Comparison of ENCODE assay signal across 19 mouse cellular contexts in genomic region chr10:69221955-69222354, GRCm38 (mm10). TPM values are rescaled to one million over a fixed set of nuclear protein-coding genes. Genes with fewer than 3 reads are reported as not detected.
DNase-seq lines count a peak whose midpoint lies in the region; ATAC-seq and TF ChIP-seq lines count a peak whose summit lies in the region.
"Had no signal": no experiment of that assay in that cellular context is flagged by ENCODE, and none has a peak within 500 bp of the region (broad histone marks: within the 10 kb centered on the region; RNA-seq: fewer than 3 reads in every experiment).

No protein-coding gene starts in this region.

- H3K9me3 ChIP-seq in heart, embryonic 15.5 days (replicated peaks): no peaks in the 10 kb centered on the region
- H3K9me3 ChIP-seq in liver, postnatal 0 days (ENCODE audit: low read length): no peaks in the 10 kb centered on the region
- H3K9me3 ChIP-seq: embryonic facial prominence, embryonic 15.5 days; forebrain, embryonic 12.5 days; midbrain, embryonic 15.5 days had no signal

- H3K4me2 ChIP-seq in heart, embryonic 15.5 days: 0 out of 2 replicates have a peak overlapping the region, but pooled peaks have one; percentile 12
- peak overlapping the region; percentile 27; the same call in 1 of the 2 replicates for H3K4me2 ChIP-seq in liver, postnatal 0 days (ENCODE audit: low read depth, low read length)
- H3K4me2 ChIP-seq: embryonic facial prominence, embryonic 15.5 days; forebrain, embryonic 12.5 days; midbrain, embryonic 15.5 days had no signal

- no peak overlapping the region for H3K9ac ChIP-seq in heart, embryonic 15.5 days
- no peak overlapping the region for H3K9ac ChIP-seq in liver, postnatal 0 days (replicated peaks)
- H3K9ac ChIP-seq: embryonic facial prominence, embryonic 15.5 days; forebrain, embryonic 12.5 days; midbrain, embryonic 15.5 days had no signal

- H3K36me3 ChIP-seq in heart, embryonic 15.5 days: peaks cover 10% of the 10 kb centered on the region; the same call in 1 of the 2 replicates
- peaks cover 19% of the 10 kb centered on the region for H3K36me3 ChIP-seq in liver, postnatal 0 days (replicated peaks; ENCODE audit: insufficient read depth, low read length)

- peak; percentile 64 to 67 for DNase-seq in spleen, postnatal 36 days (ENCODE audit: low spot score in 2 of 2)
- DNase-seq in spleen, adult 12 weeks (ENCODE audit: low spot score): no peak
- no peak for DNase-seq in liver, postnatal 0 days
- DNase-seq in adipocyte (ENCODE audit: low spot score): no peak
- no peak for DNase-seq in adrenal gland, postnatal 4 days (ENCODE audit: low spot score in 2 of 2)
- DNase-seq in thymus, postnatal 14 days: no peak
- DNase-seq: cerebellum, adult 18-20 months; gastrocnemius, postnatal 36 days; kidney, adult 11 months; kidney, postnatal 4 days; lung, postnatal 36 days; right cerebral cortex, postnatal 25 days; thymus, adult 18-20 months had no signal

- H3K4me1 ChIP-seq in heart, embryonic 15.5 days (replicated peaks): peaks cover 40% of the 10 kb centered on the region
- peaks cover 43% of the 10 kb centered on the region for H3K4me1 ChIP-seq in liver, postnatal 0 days (ENCODE audit: insufficient read depth)
- H3K4me1 ChIP-seq: forebrain, embryonic 12.5 days; midbrain, embryonic 15.5 days had no signal

- peak; percentile 41; the same call in 1 of the 2 replicates for ATAC-seq in heart, embryonic 15.5 days (replicated peaks; ENCODE audit: insufficient number of reproducible peaks, insufficient read depth, low FRiP score, low read depth)
- 0 out of 2 replicates have a peak, but pooled peaks have one; percentile 9 for ATAC-seq in liver, postnatal 0 days
- ATAC-seq: hindbrain, embryonic 16.5 days; midbrain, embryonic 15.5 days; Patski had no signal

- no peaks in the 10 kb centered on the region for H3K27me3 ChIP-seq in heart, embryonic 15.5 days
- H3K27me3 ChIP-seq in liver, postnatal 0 days (ENCODE audit: insufficient read depth, low read length): no peaks in the 10 kb centered on the region
- H3K27me3 ChIP-seq: embryonic facial prominence, embryonic 15.5 days; forebrain, embryonic 12.5 days; midbrain, embryonic 15.5 days; Patski had no signal

- H3K4me3 ChIP-seq in heart, embryonic 15.5 days: no peak overlapping the region
- no peak overlapping the region for H3K4me3 ChIP-seq in liver, postnatal 0 days (ENCODE audit: low read depth, low read length)
- H3K4me3 ChIP-seq: embryonic facial prominence, embryonic 15.5 days; forebrain, embryonic 12.5 days; midbrain, embryonic 15.5 days had no signal

- peak; percentile 89 for TF ChIP-seq EP300 in liver, postnatal 0 days (IDR thresholded peaks at IDR 0.05; ENCODE audit: low read depth)

- peak overlapping the region; percentile 58 for H3K27ac ChIP-seq in heart, embryonic 15.5 days
- peak overlapping the region; percentile 39; the same call in 1 of the 2 replicates for H3K27ac ChIP-seq in liver, postnatal 0 days (ENCODE audit: low read depth)
- H3K27ac ChIP-seq: embryonic facial prominence, embryonic 15.5 days; forebrain, embryonic 12.5 days; midbrain, embryonic 15.5 days had no signal

- no peak for TF ChIP-seq CTCF in liver, postnatal 0 days (IDR thresholded peaks at IDR 0.05; ENCODE audit: low read depth)

- 43% methylated on average over 3 of the region's 3 CpGs for WGBS in heart, embryonic 15.5 days
- WGBS in liver, postnatal 0 days (ENCODE audit: insufficient replicate concordance): 34% methylated on average over 3 of the region's 3 CpGs

RNA-seq across cellular contexts. Expression of gene A930033H14Rik, which starts 9.1 kb away (rescaled TPM):
- 1.5 and 1.8 TPM in 2 replicates for polyA plus RNA-seq in heart, embryonic 15.5 days (2015; fragmentation: Nextera tagmentation; extraction: Ambion mirVana)
- polyA plus RNA-seq in liver, postnatal 0 days (2015; fragmentation: Nextera tagmentation; extraction: Ambion mirVana): 0.89 and 1.2 TPM in 2 replicates
- 1 to 10 TPM; 6.6 to 7.7 TPM for total RNA-seq in adrenal gland, postnatal 4 days (2021)

Comparison
In these comparisons a context has a peak if more than half of its experiments do, and no peak if none do; other contexts are left out.
1. DNase-seq: peak in spleen, postnatal 36 days (2 of 2); none in spleen, adult 12 weeks (single experiment), liver, postnatal 0 days (single experiment), adipocyte (single experiment), adrenal gland, postnatal 4 days (0 of 2) and thymus, postnatal 14 days (single experiment).